Mouse (Mus musculus): ENCODE measurements around the gene Ptp4a2. TPM values are rescaled to one million over a fixed set of nuclear protein-coding genes. Genes with fewer than 3 reads are reported as not detected.

Gene Ptp4a2
- polyA plus RNA-seq, 1 experiment = 407 TPM

DNA sequence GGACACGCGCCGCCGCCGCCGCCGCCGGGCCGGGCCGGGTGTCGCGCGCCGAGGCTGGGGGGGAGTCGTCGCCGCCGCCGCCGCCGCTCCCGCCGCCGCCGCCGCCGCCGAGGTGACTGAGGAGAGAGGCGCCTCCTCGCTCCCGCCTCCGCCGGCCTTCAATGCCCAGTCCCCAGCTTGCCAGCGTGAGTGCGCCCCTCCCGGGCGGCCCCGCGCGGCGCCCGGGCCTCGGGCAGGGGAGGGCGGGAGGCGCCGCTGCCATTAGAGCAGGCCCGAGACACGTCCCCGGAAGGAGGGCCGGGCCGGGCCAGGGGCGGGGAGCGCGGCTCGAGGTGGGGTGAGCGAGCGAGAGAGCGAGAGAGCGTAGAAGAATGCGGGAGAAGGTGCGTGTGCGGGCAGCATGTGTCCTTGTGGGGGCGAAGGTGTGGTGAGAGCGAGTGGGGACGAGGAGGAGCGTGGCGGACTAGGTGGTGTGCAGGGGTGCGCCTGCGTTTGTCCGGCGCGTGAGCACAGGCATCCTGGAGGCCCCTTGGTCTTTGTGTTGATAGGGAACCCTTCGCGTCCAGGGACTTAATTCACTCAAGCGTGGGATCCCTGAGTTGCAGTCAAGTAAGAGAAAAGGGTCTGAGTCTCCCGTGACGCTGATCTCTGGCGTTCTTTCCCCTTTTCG is 9.5 kb downstream of the Ptp4a2 start:
- TF ChIP-seq EP300 (IDR thresholded peaks at IDR 0.05; ENCODE audit: insufficient read depth, low read depth, low read length) (no peak), CTCF (IDR thresholded peaks at IDR 0.05; ENCODE audit: low read depth, low read length) (no peak), POLR2A (IDR thresholded peaks at IDR 0.05; ENCODE audit: insufficient read depth, low read length) (no peak)
- H3K4me1 ChIP-seq (ENCODE audit: control insufficient read depth, insufficient read depth, low read length) = peaks cover 2% of the 10 kb centered on the region
- H3K4me3 ChIP-seq (ENCODE audit: low read depth, low read length) = peak overlapping the region; percentile 94
- no peaks in the 10 kb centered on the region for H3K36me3 ChIP-seq (ENCODE audit: control insufficient read depth, insufficient read depth, low read length, poor library complexity, severe bottlenecking)
- no peaks in the 10 kb centered on the region for H3K27me3 ChIP-seq (ENCODE audit: control insufficient read depth, insufficient read depth, low read length, poor library complexity, severe bottlenecking)
- H3K9ac ChIP-seq (ENCODE audit: low read depth, poor library complexity, severe bottlenecking) = peak overlapping the region; percentile 96
- no peaks in the 10 kb centered on the region for H3K9me3 ChIP-seq (replicated peaks; ENCODE audit: control insufficient read depth, insufficient read depth, low read length, poor library complexity, severe bottlenecking)
- peak overlapping the region; percentile 80 for H3K27ac ChIP-seq (ENCODE audit: insufficient read depth, low read length)

DNA sequence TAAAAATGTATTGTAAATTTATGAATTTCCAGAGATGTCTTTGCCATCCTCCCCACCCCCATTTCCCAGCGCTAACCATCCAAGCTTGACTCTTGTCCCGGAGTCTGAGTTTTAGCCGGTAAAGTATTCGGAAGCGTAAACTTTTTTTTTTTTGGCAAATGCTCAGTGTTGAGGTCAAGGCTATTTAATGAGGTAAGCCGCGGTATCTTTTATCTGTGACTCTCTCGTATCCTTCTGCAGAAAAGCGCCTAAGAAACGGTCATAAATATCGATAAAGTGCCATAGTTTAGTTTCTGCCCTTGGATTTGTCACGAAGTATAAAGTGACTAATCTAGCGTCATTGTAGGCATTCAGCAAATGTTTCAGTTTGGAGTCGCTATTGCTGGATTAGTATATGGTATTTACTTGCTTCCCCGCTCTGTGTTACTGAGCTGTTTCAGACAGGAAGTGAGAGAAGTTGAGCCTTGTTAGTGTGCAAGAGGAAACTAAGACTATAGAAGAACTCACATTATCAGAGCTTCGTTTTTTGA is 10.1 kb downstream of the Ptp4a2 start:
- H3K9me3 ChIP-seq (replicated peaks; ENCODE audit: control insufficient read depth, insufficient read depth, low read length, poor library complexity, severe bottlenecking) = no peaks in the 10 kb centered on the region
- H3K27me3 ChIP-seq (ENCODE audit: control insufficient read depth, insufficient read depth, low read length, poor library complexity, severe bottlenecking) = no peaks in the 10 kb centered on the region
- peak overlapping the region; percentile 94 for H3K4me3 ChIP-seq (ENCODE audit: low read depth, low read length)
- H3K4me1 ChIP-seq (ENCODE audit: control insufficient read depth, insufficient read depth, low read length) = peaks cover 2% of the 10 kb centered on the region
- H3K27ac ChIP-seq (ENCODE audit: insufficient read depth, low read length) = peak overlapping the region; percentile 80
- TF ChIP-seq POLR2A (IDR thresholded peaks at IDR 0.05; ENCODE audit: insufficient read depth, low read length) = no peak
- no peak for TF ChIP-seq EP300 (IDR thresholded peaks at IDR 0.05; ENCODE audit: insufficient read depth, low read depth, low read length)
- no peak for TF ChIP-seq CTCF (IDR thresholded peaks at IDR 0.05; ENCODE audit: low read depth, low read length)
- H3K9ac ChIP-seq (ENCODE audit: low read depth, poor library complexity, severe bottlenecking) = peak overlapping the region; percentile 96
- no peaks in the 10 kb centered on the region for H3K36me3 ChIP-seq (ENCODE audit: control insufficient read depth, insufficient read depth, low read length, poor library complexity, severe bottlenecking)

DNA sequence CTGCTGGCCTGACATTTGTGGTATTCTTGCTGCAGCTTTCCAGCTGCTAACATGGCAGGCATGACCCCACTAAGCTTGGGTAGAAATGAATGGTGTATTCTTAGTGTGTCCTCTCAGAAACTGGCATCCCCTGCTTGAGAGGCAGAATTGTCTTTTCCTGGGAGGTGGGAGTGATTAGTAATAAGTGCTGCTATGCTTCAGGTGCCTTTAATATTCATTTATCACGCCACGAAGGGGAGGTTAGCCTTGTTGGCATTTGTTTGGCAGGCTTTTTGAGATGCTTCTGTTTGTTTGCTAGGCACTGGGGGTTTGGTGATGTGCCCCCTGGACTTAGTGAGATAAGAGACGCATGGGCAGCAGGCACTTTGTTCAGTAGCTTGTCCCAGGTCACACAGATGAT is 11.3 kb downstream of the Ptp4a2 start:
- H3K27ac ChIP-seq (ENCODE audit: insufficient read depth, low read length) = no peak overlapping the region
- no peak for TF ChIP-seq EP300 (IDR thresholded peaks at IDR 0.05; ENCODE audit: insufficient read depth, low read depth, low read length)
- TF ChIP-seq CTCF (IDR thresholded peaks at IDR 0.05; ENCODE audit: low read depth, low read length) = no peak
- no peak for TF ChIP-seq POLR2A (IDR thresholded peaks at IDR 0.05; ENCODE audit: insufficient read depth, low read length)
- peaks cover 2% of the 10 kb centered on the region for H3K4me1 ChIP-seq (ENCODE audit: control insufficient read depth, insufficient read depth, low read length)
- H3K36me3 ChIP-seq (ENCODE audit: control insufficient read depth, insufficient read depth, low read length, poor library complexity, severe bottlenecking) = no peaks in the 10 kb centered on the region
- H3K4me3 ChIP-seq (ENCODE audit: low read depth, low read length) = no peak overlapping the region
- H3K27me3 ChIP-seq (ENCODE audit: control insufficient read depth, insufficient read depth, low read length, poor library complexity, severe bottlenecking) = no peaks in the 10 kb centered on the region
- H3K9ac ChIP-seq (ENCODE audit: low read depth, poor library complexity, severe bottlenecking) = peak overlapping the region; percentile 96; the same call in 1 of the 2 replicates
- no peaks in the 10 kb centered on the region for H3K9me3 ChIP-seq (replicated peaks; ENCODE audit: control insufficient read depth, insufficient read depth, low read length, poor library complexity, severe bottlenecking)

DNA sequence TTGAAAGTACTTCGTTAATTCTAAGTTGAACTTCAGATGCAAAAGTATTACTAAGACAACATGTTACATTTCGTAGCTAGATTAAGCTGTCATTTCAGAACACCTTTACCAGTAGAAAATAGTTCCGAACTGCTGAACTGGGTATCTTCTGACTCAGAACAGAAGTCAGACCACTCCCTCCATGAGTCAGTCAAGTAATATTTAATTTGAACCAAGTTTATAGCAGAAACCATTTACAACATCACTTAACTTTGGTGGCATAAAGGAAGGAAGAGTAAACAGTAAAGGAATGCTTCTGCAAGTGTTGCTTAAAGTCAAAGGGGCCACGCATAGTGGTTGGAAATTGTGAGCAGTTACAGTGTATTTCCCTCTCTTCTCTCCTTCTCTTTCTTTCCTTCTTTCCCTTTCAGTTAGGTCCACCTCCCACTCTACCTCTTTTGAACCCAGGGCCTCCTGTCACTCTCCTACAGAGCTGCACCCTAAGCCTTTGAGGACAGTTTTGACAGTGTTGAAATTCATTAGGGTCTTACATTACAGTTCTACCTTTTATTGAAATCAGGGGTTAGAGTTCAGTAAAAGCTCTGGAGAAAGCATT is 12.3 kb downstream of the Ptp4a2 start:
- Histone ChIP-seq H3K27me3 (ENCODE audit: control insufficient read depth, insufficient read depth, low read length, poor library complexity, severe bottlenecking) (no peaks in the 10 kb centered on the region), H3K4me1 (ENCODE audit: control insufficient read depth, insufficient read depth, low read length) (peaks cover 2% of the 10 kb centered on the region), H3K9ac (ENCODE audit: low read depth, poor library complexity, severe bottlenecking) (no peak overlapping the region), H3K27ac (ENCODE audit: insufficient read depth, low read length) (no peak overlapping the region), H3K4me3 (ENCODE audit: low read depth, low read length) (no peak overlapping the region), H3K36me3 (ENCODE audit: control insufficient read depth, insufficient read depth, low read length, poor library complexity, severe bottlenecking) (no peaks in the 10 kb centered on the region), H3K9me3 (replicated peaks; ENCODE audit: control insufficient read depth, insufficient read depth, low read length, poor library complexity, severe bottlenecking) (no peaks in the 10 kb centered on the region)
- TF ChIP-seq EP300 (IDR thresholded peaks at IDR 0.05; ENCODE audit: insufficient read depth, low read depth, low read length) (no peak), POLR2A (IDR thresholded peaks at IDR 0.05; ENCODE audit: insufficient read depth, low read length) (no peak), CTCF (IDR thresholded peaks at IDR 0.05; ENCODE audit: low read depth, low read length) (no peak)

DNA sequence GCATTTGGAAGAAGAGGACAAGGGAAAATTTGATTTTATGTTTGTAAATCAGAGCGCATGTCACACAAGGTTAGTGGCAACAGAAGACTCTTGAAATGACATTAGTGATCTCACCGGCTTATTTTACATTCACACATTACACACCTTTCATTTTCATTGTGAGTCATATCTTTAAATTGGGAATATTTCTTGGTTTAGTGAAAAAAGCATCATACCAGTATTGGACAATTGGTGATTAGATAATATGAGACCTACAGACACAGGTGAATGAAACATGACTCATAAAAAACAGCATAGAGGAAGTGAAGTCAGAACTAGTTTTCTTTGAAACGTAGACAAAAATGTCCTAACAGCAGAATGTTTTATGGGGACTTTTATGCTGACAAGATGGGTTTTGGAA is 16.6 kb downstream of the Ptp4a2 start:
- Histone ChIP-seq H3K4me1 (ENCODE audit: control insufficient read depth, insufficient read depth, low read length) (peaks cover 6% of the 10 kb centered on the region), H3K27me3 (ENCODE audit: control insufficient read depth, insufficient read depth, low read length, poor library complexity, severe bottlenecking) (no peaks in the 10 kb centered on the region), H3K27ac (ENCODE audit: insufficient read depth, low read length) (no peak overlapping the region), H3K4me3 (ENCODE audit: low read depth, low read length) (no peak overlapping the region), H3K36me3 (ENCODE audit: control insufficient read depth, insufficient read depth, low read length, poor library complexity, severe bottlenecking) (no peaks in the 10 kb centered on the region), H3K9me3 (replicated peaks; ENCODE audit: control insufficient read depth, insufficient read depth, low read length, poor library complexity, severe bottlenecking) (no peaks in the 10 kb centered on the region), H3K9ac (ENCODE audit: low read depth, poor library complexity, severe bottlenecking) (no peak overlapping the region)
- TF ChIP-seq POLR2A (IDR thresholded peaks at IDR 0.05; ENCODE audit: insufficient read depth, low read length) (no peak), CTCF (IDR thresholded peaks at IDR 0.05; ENCODE audit: low read depth, low read length) (no peak), EP300 (IDR thresholded peaks at IDR 0.05; ENCODE audit: insufficient read depth, low read depth, low read length) (no peak)

DNA sequence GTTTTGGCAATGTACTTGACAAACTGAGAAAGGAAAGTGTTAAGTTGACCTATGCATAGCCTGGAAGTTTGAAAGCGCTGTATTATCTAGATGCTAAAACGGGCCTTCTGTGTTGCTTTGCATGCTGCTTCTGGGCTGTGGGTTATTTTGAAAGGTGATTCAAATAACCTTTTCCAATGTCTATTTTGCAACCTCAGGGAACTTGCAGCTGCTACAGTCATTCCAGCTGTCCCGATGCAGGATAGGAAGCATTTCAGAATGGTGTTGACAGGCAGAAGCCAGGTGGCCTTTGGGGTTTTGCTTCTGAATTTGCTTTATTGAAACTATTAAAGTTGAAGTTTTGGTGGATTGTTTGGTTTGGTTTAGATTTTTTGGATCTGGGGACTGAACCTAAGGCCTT is 17.1 kb downstream of the Ptp4a2 start:
- Histone ChIP-seq H3K9me3 (replicated peaks; ENCODE audit: control insufficient read depth, insufficient read depth, low read length, poor library complexity, severe bottlenecking) (no peaks in the 10 kb centered on the region), H3K27ac (ENCODE audit: insufficient read depth, low read length) (no peak overlapping the region), H3K4me1 (ENCODE audit: control insufficient read depth, insufficient read depth, low read length) (peaks cover 4% of the 10 kb centered on the region), H3K9ac (ENCODE audit: low read depth, poor library complexity, severe bottlenecking) (no peak overlapping the region), H3K27me3 (ENCODE audit: control insufficient read depth, insufficient read depth, low read length, poor library complexity, severe bottlenecking) (no peaks in the 10 kb centered on the region), H3K4me3 (ENCODE audit: low read depth, low read length) (no peak overlapping the region), H3K36me3 (ENCODE audit: control insufficient read depth, insufficient read depth, low read length, poor library complexity, severe bottlenecking) (no peaks in the 10 kb centered on the region)
- TF ChIP-seq EP300 (IDR thresholded peaks at IDR 0.05; ENCODE audit: insufficient read depth, low read depth, low read length) = no peak
- no peak for TF ChIP-seq POLR2A (IDR thresholded peaks at IDR 0.05; ENCODE audit: insufficient read depth, low read length)
- TF ChIP-seq CTCF (IDR thresholded peaks at IDR 0.05; ENCODE audit: low read depth, low read length) = no peak

Data from ES-Bruce4 (cell line).